Mouse (Mus musculus): Measurements from ENCODE around the gene Setd3. TPM values are rescaled to one million over a fixed set of nuclear protein-coding genes. Genes with fewer than 3 reads are reported as not detected.

The Setd3 gene
- polyA plus RNA-seq, 1 experiment from 2014 or later = 49.1 TPM

GRCm38 (mm10) chr12:108208216-108208615, 29.1 kb upstream of the Setd3 start:
- no peak overlapping the region for H3K9ac ChIP-seq (ENCODE audit: low read depth, low read length)
- H3K27ac ChIP-seq (ENCODE audit: low read depth, low read length) = no peak overlapping the region
- TF ChIP-seq CTCF (IDR thresholded peaks at IDR 0.05; ENCODE audit: low read depth) = no peak
- H3K27me3 ChIP-seq (replicated peaks; ENCODE audit: control insufficient read depth, insufficient read depth, low read length) = no peaks in the 10 kb centered on the region
- H3K4me1 ChIP-seq (replicated peaks; ENCODE audit: control insufficient read depth, insufficient read depth, low read length) = peaks cover 5% of the 10 kb centered on the region; the same call in 1 of the 2 replicates
- WGBS = 88% methylated on average over 9 of the region's 9 CpGs
- ATAC-seq = no peak
- no peak overlapping the region for H3K4me2 ChIP-seq (replicated peaks; ENCODE audit: low read depth)
- peaks cover 32% of the 10 kb centered on the region for H3K36me3 ChIP-seq (ENCODE audit: control insufficient read depth, insufficient read depth)
- no peaks in the 10 kb centered on the region for H3K9me3 ChIP-seq (ENCODE audit: control insufficient read depth)
- H3K4me3 ChIP-seq (ENCODE audit: low read depth, low read length) = no peak overlapping the region

GRCm38 (mm10) chr12:108206641-108207040, 27.5 kb upstream of the Setd3 start:
- peak; percentile 93 for TF ChIP-seq CTCF (IDR thresholded peaks at IDR 0.05; ENCODE audit: low read depth)
- Histone ChIP-seq H3K9ac (ENCODE audit: low read depth, low read length) (no peak overlapping the region), H3K27me3 (replicated peaks; ENCODE audit: control insufficient read depth, insufficient read depth, low read length) (no peaks in the 10 kb centered on the region), H3K36me3 (ENCODE audit: control insufficient read depth, insufficient read depth) (peaks cover 46% of the 10 kb centered on the region), H3K9me3 (ENCODE audit: control insufficient read depth) (no peaks in the 10 kb centered on the region), H3K4me3 (ENCODE audit: low read depth, low read length) (no peak overlapping the region), H3K27ac (ENCODE audit: low read depth, low read length) (no peak overlapping the region), H3K4me1 (replicated peaks; ENCODE audit: control insufficient read depth, insufficient read depth, low read length) (peaks cover 5% of the 10 kb centered on the region; the same call in 1 of the 2 replicates), H3K4me2 (replicated peaks; ENCODE audit: low read depth) (no peak overlapping the region)
- ATAC-seq = peak; percentile 17; the same call in 1 of the 2 replicates
- 13% methylated on average over 5 of the region's 5 CpGs for WGBS

GRCm38 (mm10) chr12:108204978-108205377, 25.9 kb upstream of the Setd3 start:
- ATAC-seq = no peak
- Histone ChIP-seq H3K27ac (ENCODE audit: low read depth, low read length) (no peak overlapping the region), H3K9me3 (ENCODE audit: control insufficient read depth) (no peaks in the 10 kb centered on the region), H3K9ac (ENCODE audit: low read depth, low read length) (no peak overlapping the region), H3K4me3 (ENCODE audit: low read depth, low read length) (no peak overlapping the region), H3K27me3 (replicated peaks; ENCODE audit: control insufficient read depth, insufficient read depth, low read length) (no peaks in the 10 kb centered on the region), H3K4me2 (replicated peaks; ENCODE audit: low read depth) (no peak overlapping the region), H3K4me1 (replicated peaks; ENCODE audit: control insufficient read depth, insufficient read depth, low read length) (peaks cover 5% of the 10 kb centered on the region; the same call in 1 of the 2 replicates), H3K36me3 (ENCODE audit: control insufficient read depth, insufficient read depth) (peaks cover 61% of the 10 kb centered on the region)
- TF ChIP-seq CTCF (IDR thresholded peaks at IDR 0.05; ENCODE audit: low read depth) = no peak
- WGBS = 77% methylated on average over 12 of the region's 12 CpGs

- Histone ChIP-seq H3K36me3 (ENCODE audit: control insufficient read depth, insufficient read depth) (peaks cover 72% of the 10 kb centered on the region), H3K27ac (ENCODE audit: low read depth, low read length) (no peak overlapping the region), H3K4me3 (ENCODE audit: low read depth, low read length) (no peak overlapping the region), H3K27me3 (replicated peaks; ENCODE audit: control insufficient read depth, insufficient read depth, low read length) (no peaks in the 10 kb centered on the region), H3K4me1 (replicated peaks; ENCODE audit: control insufficient read depth, insufficient read depth, low read length) (no peaks in the 10 kb centered on the region), H3K9ac (ENCODE audit: low read depth, low read length) (no peak overlapping the region), H3K4me2 (replicated peaks; ENCODE audit: low read depth) (no peak overlapping the region), H3K9me3 (ENCODE audit: control insufficient read depth) (no peaks in the 10 kb centered on the region)
- no peak for ATAC-seq
- TF ChIP-seq CTCF (IDR thresholded peaks at IDR 0.05; ENCODE audit: low read depth) = no peak
- WGBS = 68% methylated on average over 8 of the region's 8 CpGs
These were observed 24.8 kb upstream of the Setd3 start for GRCm38 (mm10) chr12:108203895-108204294.

- H3K4me3 ChIP-seq (ENCODE audit: low read depth, low read length) = no peak overlapping the region
- peaks cover 85% of the 10 kb centered on the region for H3K36me3 ChIP-seq (ENCODE audit: control insufficient read depth, insufficient read depth)
- H3K4me1 ChIP-seq (replicated peaks; ENCODE audit: control insufficient read depth, insufficient read depth, low read length) = no peaks in the 10 kb centered on the region
- H3K27ac ChIP-seq (ENCODE audit: low read depth, low read length) = no peak overlapping the region
- H3K27me3 ChIP-seq (replicated peaks; ENCODE audit: control insufficient read depth, insufficient read depth, low read length) = no peaks in the 10 kb centered on the region
- ATAC-seq = no peak
- H3K9ac ChIP-seq (ENCODE audit: low read depth, low read length) = no peak overlapping the region
- no peak for TF ChIP-seq CTCF (IDR thresholded peaks at IDR 0.05; ENCODE audit: low read depth)
- WGBS = 96% methylated on average over 1 of the region's 1 CpGs
- H3K9me3 ChIP-seq (ENCODE audit: control insufficient read depth) = no peaks in the 10 kb centered on the region
- no peak overlapping the region for H3K4me2 ChIP-seq (replicated peaks; ENCODE audit: low read depth)
These were observed 21.0 kb upstream of the Setd3 start for GRCm38 (mm10) chr12:108200094-108200493.

- 86% methylated on average over 4 of the region's 4 CpGs for WGBS
- no peaks in the 10 kb centered on the region for H3K9me3 ChIP-seq (ENCODE audit: control insufficient read depth)
- no peak overlapping the region for H3K4me3 ChIP-seq (ENCODE audit: low read depth, low read length)
- H3K4me1 ChIP-seq (replicated peaks; ENCODE audit: control insufficient read depth, insufficient read depth, low read length) = no peaks in the 10 kb centered on the region
- no peak overlapping the region for H3K9ac ChIP-seq (ENCODE audit: low read depth, low read length)
- H3K27ac ChIP-seq (ENCODE audit: low read depth, low read length) = no peak overlapping the region
- H3K36me3 ChIP-seq (ENCODE audit: control insufficient read depth, insufficient read depth) = peaks cover 90% of the 10 kb centered on the region
- no peak for TF ChIP-seq CTCF (IDR thresholded peaks at IDR 0.05; ENCODE audit: low read depth)
- H3K4me2 ChIP-seq (replicated peaks; ENCODE audit: low read depth) = no peak overlapping the region
- H3K27me3 ChIP-seq (replicated peaks; ENCODE audit: control insufficient read depth, insufficient read depth, low read length) = no peaks in the 10 kb centered on the region
- ATAC-seq = no peak
These were observed 19.3 kb upstream of the Setd3 start for GRCm38 (mm10) chr12:108198447-108198846.

- H3K4me1 ChIP-seq (replicated peaks; ENCODE audit: control insufficient read depth, insufficient read depth, low read length) = no peaks in the 10 kb centered on the region
- no peaks in the 10 kb centered on the region for H3K9me3 ChIP-seq (ENCODE audit: control insufficient read depth)
- no peaks in the 10 kb centered on the region for H3K27me3 ChIP-seq (replicated peaks; ENCODE audit: control insufficient read depth, insufficient read depth, low read length)
- TF ChIP-seq CTCF (IDR thresholded peaks at IDR 0.05; ENCODE audit: low read depth) = no peak
- H3K4me3 ChIP-seq (ENCODE audit: low read depth, low read length) = no peak overlapping the region
- WGBS = 94% methylated on average over 11 of the region's 11 CpGs
- H3K4me2 ChIP-seq (replicated peaks; ENCODE audit: low read depth) = no peak overlapping the region
- peaks cover 91% of the 10 kb centered on the region for H3K36me3 ChIP-seq (ENCODE audit: control insufficient read depth, insufficient read depth)
- H3K27ac ChIP-seq (ENCODE audit: low read depth, low read length) = 0 out of 2 replicates have a peak overlapping the region, but pooled peaks have one; percentile 15
- H3K9ac ChIP-seq (ENCODE audit: low read depth, low read length) = no peak overlapping the region
- no peak for ATAC-seq
These were observed 16.6 kb upstream of the Setd3 start for GRCm38 (mm10) chr12:108195761-108196160.

Measured in intestine, postnatal 0 days (tissue).